Mouse (Mus musculus) CH12.LX (cell line): Measurements from ENCODE around the gene Rabgap1l. TPM values are rescaled to one million over a fixed set of nuclear protein-coding genes. Genes with fewer than 3 reads are reported as not detected.

Source experiments
- DNase-seq: peaks from one replicate; pipeline ENCODE4 v3.0.0-alpha.2; 2013; ENCODE audit errors: extremely low read depth
- H3K27ac ChIP-seq: 2 replicates; pipeline ENCODE4 v1.5.1; 2012; ENCODE audit warnings: low read depth, mild to moderate bottlenecking, control low read depth, moderate library complexity; ENCODE audit not compliant: insufficient read depth
- H3K27me3 ChIP-seq: replicated peaks from 2 replicates; pipeline ENCODE3; 2012; ENCODE audit warnings: inconsistent platforms
- H3K36me3 ChIP-seq, 2 experiments: replicated peaks in 1 of 2; 2 replicates each; pipeline versions ENCODE3 to v1.6.1; 2012; ENCODE audit warnings: inconsistent platforms in 1 of 2, low read length in 1 of 2, mild to moderate bottlenecking in 1 of 2, mixed read lengths in 1 of 2, moderate library complexity in 1 of 2; ENCODE audit not compliant: control insufficient read depth in 1 of 2, insufficient read depth in 1 of 2
- H3K4me1 ChIP-seq, 2 experiments: 2 replicates each; pipeline ENCODE4 v1.6.1; 2012; ENCODE audit warnings: inconsistent platforms in 1 of 2, moderate library complexity in 1 of 2; ENCODE audit not compliant: insufficient read depth in 2 of 2, control insufficient read depth in 1 of 2
- H3K4me2 ChIP-seq: 2 replicates; pipeline ENCODE4 v1.6.1; 2012; ENCODE audit warnings: low read depth, mild to moderate bottlenecking, control low read depth; ENCODE audit not compliant: poor library complexity, insufficient read depth, severe bottlenecking
- H3K4me3 ChIP-seq, 3 experiments: fragments of 150-350 bp in 1 of 3; sonication (generic) in 1 of 3; replicated peaks in 1 of 3; 2 replicates each; pipeline versions ENCODE3 to v1.5.1; 2011 to 2012; ENCODE audit warnings: low read depth in 2 of 3, low read length in 2 of 3, mild to moderate bottlenecking in 2 of 3, moderate library complexity in 2 of 3, control low read depth in 1 of 3, improper control_type of control experiment in 1 of 3, inconsistent platforms in 1 of 3, mixed read lengths in 1 of 3; ENCODE audit not compliant: poor library complexity in 1 of 3
- H3K79me2 ChIP-seq: replicated peaks from 2 replicates; pipeline ENCODE4 v1.6.1; 2012; ENCODE audit warnings: mild to moderate bottlenecking, moderate library complexity; ENCODE audit not compliant: control insufficient read depth, poor library complexity, insufficient read depth, severe bottlenecking; ENCODE audit errors: extremely low read depth
- H3K9ac ChIP-seq: 2 replicates; pipeline ENCODE4 v1.6.1; 2012; ENCODE audit warnings: low read depth, mild to moderate bottlenecking, control low read depth, moderate library complexity; ENCODE audit not compliant: insufficient read depth
- H3K9me3 ChIP-seq: replicated peaks from 2 replicates; pipeline ENCODE3; 2012; ENCODE audit warnings: low read length, inconsistent platforms, mixed read lengths
- BHLHE40 ChIP-seq: IDR thresholded peaks from 2 replicates; pipeline ENCODE4 v1.6.1; 2011; ENCODE audit warnings: mild to moderate bottlenecking, low read depth, low read length, improper control_type of control experiment
- CHD1 ChIP-seq: IDR thresholded peaks from 2 replicates; pipeline ENCODE4 v1.6.1; 2012; ENCODE audit warnings: low read depth, low read length, improper control_type of control experiment, inconsistent platforms
- CHD2 ChIP-seq: IDR thresholded peaks from 2 replicates; pipeline ENCODE4 v1.6.1; 2011; ENCODE audit warnings: low read length, improper control_type of control experiment
- CTCF ChIP-seq, 2 experiments: IDR thresholded peaks in 1 of 2; conservative IDR thresholded peaks in 1 of 2; 2 replicates each; pipeline ENCODE4 v1.5.1; 2011 to 2012; ENCODE audit warnings: low read depth in 2 of 2, low read length in 2 of 2, improper control_type of control experiment in 1 of 2, inconsistent platforms in 1 of 2, mild to moderate bottlenecking in 1 of 2, moderate library complexity in 1 of 2
- E2F4 ChIP-seq: IDR thresholded peaks from 2 replicates; pipeline ENCODE4 v1.6.1; 2011; ENCODE audit warnings: low read depth, low read length, improper control_type of control experiment; ENCODE audit not compliant: insufficient replicate concordance
- ELF1 ChIP-seq: IDR thresholded peaks from 2 replicates; pipeline ENCODE4 v1.6.1; 2014; ENCODE audit warnings: low read depth, mild to moderate bottlenecking, inconsistent platforms, low read length, improper control_type of control experiment
- ETS1 ChIP-seq: conservative IDR thresholded peaks from 2 replicates; pipeline ENCODE4 v1.6.1; 2012; ENCODE audit warnings: low read depth, mild to moderate bottlenecking, inconsistent platforms, low read length, improper control_type of control experiment, moderate library complexity
- GABPA ChIP-seq: IDR thresholded peaks from 2 replicates; pipeline ENCODE4 v1.6.1; 2012; ENCODE audit warnings: low read depth, low read length, improper control_type of control experiment, inconsistent platforms; ENCODE audit not compliant: insufficient replicate concordance
- IRF4 ChIP-seq: IDR thresholded peaks from 2 replicates; pipeline ENCODE4 v1.6.1; 2014; ENCODE audit warnings: low read depth, mild to moderate bottlenecking, inconsistent platforms, low read length, improper control_type of control experiment
- JUND ChIP-seq: conservative IDR thresholded peaks from 2 replicates; pipeline ENCODE4 v1.6.1; 2011; ENCODE audit warnings: low read depth, low read length, improper control_type of control experiment
- MAFK ChIP-seq: IDR thresholded peaks from 2 replicates; pipeline ENCODE4 v1.6.1; 2011; ENCODE audit warnings: low read length, improper control_type of control experiment; ENCODE audit not compliant: insufficient replicate concordance
- MAX ChIP-seq: IDR thresholded peaks from 2 replicates; pipeline ENCODE4 v1.6.1; 2011; ENCODE audit warnings: low read length, improper control_type of control experiment
- MAZ ChIP-seq: IDR thresholded peaks from 2 replicates; pipeline ENCODE4 v1.6.1; 2012; ENCODE audit warnings: low read depth, mild to moderate bottlenecking, inconsistent platforms, low read length, improper control_type of control experiment, moderate library complexity
- MEF2A ChIP-seq: IDR thresholded peaks from 2 replicates; pipeline ENCODE4 v1.6.1; 2014; ENCODE audit warnings: low read depth, mild to moderate bottlenecking, inconsistent platforms, low read length, improper control_type of control experiment, borderline replicate concordance
- MXI1 ChIP-seq: IDR thresholded peaks from 2 replicates; pipeline ENCODE4 v1.6.1; 2011; ENCODE audit warnings: mild to moderate bottlenecking, low read depth, low read length, improper control_type of control experiment
- MYC ChIP-seq: IDR thresholded peaks from 2 replicates; pipeline ENCODE4 v1.6.1; 2011; ENCODE audit warnings: low read depth, mild to moderate bottlenecking, improper control_type of control experiment, low read length
- NRF1 ChIP-seq: IDR thresholded peaks from 2 replicates; pipeline ENCODE4 v1.6.1; 2014; ENCODE audit warnings: low read depth, mild to moderate bottlenecking, inconsistent platforms, low read length, improper control_type of control experiment, moderate library complexity
- POLR2A ChIP-seq: IDR thresholded peaks from 2 replicates; pipeline ENCODE4 v1.6.1; 2011; ENCODE audit warnings: low read depth, mild to moderate bottlenecking, improper control_type of control experiment, low read length
- RAD21 ChIP-seq: IDR thresholded peaks from 2 replicates; pipeline ENCODE4 v1.6.1; 2011; ENCODE audit warnings: low read depth, mild to moderate bottlenecking, low read length, improper control_type of control experiment, moderate library complexity
- SIN3A ChIP-seq: IDR thresholded peaks from 2 replicates; pipeline ENCODE4 v1.6.1; 2012; ENCODE audit warnings: low read length, improper control_type of control experiment, inconsistent platforms
- SMC3 ChIP-seq: IDR thresholded peaks from 2 replicates; pipeline ENCODE4 v1.6.1; 2011; ENCODE audit warnings: low read depth, low read length, improper control_type of control experiment
- TCF12 ChIP-seq: IDR thresholded peaks from 2 replicates; pipeline ENCODE4 v1.6.1; 2014; ENCODE audit warnings: low read depth, mild to moderate bottlenecking, inconsistent platforms, low read length, improper control_type of control experiment
- USF1 ChIP-seq: IDR thresholded peaks from 2 replicates; pipeline ENCODE4 v1.6.1; 2014; ENCODE audit warnings: low read depth, mild to moderate bottlenecking, inconsistent platforms, low read length, improper control_type of control experiment
- ZC3H11A ChIP-seq: IDR thresholded peaks from 2 replicates; pipeline ENCODE4 v1.6.1; 2012; ENCODE audit warnings: low read depth, mild to moderate bottlenecking, inconsistent platforms, low read length, improper control_type of control experiment
- ZKSCAN1 ChIP-seq: IDR thresholded peaks from 2 replicates; pipeline ENCODE4 v1.6.1; 2012; ENCODE audit warnings: low read depth, inconsistent platforms, low read length, improper control_type of control experiment, borderline replicate concordance
- ZMIZ1 ChIP-seq: IDR thresholded peaks from 2 replicates; pipeline ENCODE4 v1.6.1; 2012; ENCODE audit warnings: low read depth, mild to moderate bottlenecking, inconsistent platforms, low read length, improper control_type of control experiment
- dilution Hi-C: fragments of 300-500 bp; cut with MboI; formaldehyde crosslinking; loops from 2 replicates; pipeline ENCODE4 v1.14.3; 2020; ENCODE audit warnings: low sequenced_read_pairs; ENCODE audit not compliant: extremely low pct_unique_long_range_greater_than_20kb, extremely low pct_ligation_motif_present
- in situ Hi-C: fragments of 300-500 bp; cut with MboI; formaldehyde crosslinking; loops from 3 replicates; pipeline ENCODE4 v1.14.3; 2019; ENCODE audit warnings: low sequenced_read_pairs, low pct_ligation_motif_present, low pct_unique_long_range_greater_than_20kb, mixed read lengths
- polyA plus RNA-seq: library from polyadenylated mRNA; unstranded; fragments of >175 nt; gene quantifications from 2 replicates; pipeline ENCODE4 v1.2.1, GENCODE M21; 2012; ENCODE audit warnings: low read depth; ENCODE audit not compliant: insufficient read length
- total RNA-seq, 2 experiments: library from RNA; depleted of rRNA; stranded (reverse); fragments of 300-350 nt in 1 of 2; fragments of >200 nt in 1 of 2; gene quantifications; 2 replicates each; pipeline ENCODE4 v1.2.3; 2012 to 2014

Gene Rabgap1l
- total and polyA plus RNA-seq, 3 experiments = 84.0 to 109 (median 85.6) TPM

DNA sequence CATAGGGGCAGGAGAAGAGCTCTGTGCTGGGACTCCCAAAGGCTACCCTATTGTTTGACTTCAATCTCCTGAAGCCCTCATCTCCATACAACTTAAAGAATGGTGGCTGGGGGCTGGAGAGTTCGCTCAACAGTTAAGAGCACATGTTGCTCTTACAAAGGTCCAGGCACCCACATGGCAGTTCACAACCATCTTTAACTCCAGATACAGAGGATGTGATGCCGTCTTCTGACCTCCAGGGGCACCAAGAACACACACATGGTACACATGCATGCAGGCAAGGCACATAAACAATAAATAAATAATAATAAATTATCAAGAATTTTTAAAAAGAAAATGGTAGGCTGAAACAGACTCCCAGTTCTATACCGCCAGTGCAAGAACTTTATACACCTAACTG, 3.1 kb downstream of the Rabgap1l start:
- no peak overlapping the region for H3K4me2 ChIP-seq
- peaks cover 61% of the 10 kb centered on the region for H3K79me2 ChIP-seq
- peaks cover 0 to 12% of the 10 kb centered on the region in 2 experiments for H3K36me3 ChIP-seq
- dilution Hi-C loops = no loop called here
- no peak overlapping the region for H3K27ac ChIP-seq
- H3K27me3 ChIP-seq = no peaks in the 10 kb centered on the region
- in situ Hi-C loops = no loop called here
- peaks cover 3 to 47% of the 10 kb centered on the region in 2 experiments; a peak in 3 of 4 replicates for H3K4me1 ChIP-seq
- H3K4me3 ChIP-seq = no peak overlapping the region
- no peak overlapping the region for H3K9ac ChIP-seq
- TF ChIP-seq ZKSCAN1 = no peak
- no peak for TF ChIP-seq RAD21
- no peak for TF ChIP-seq CHD2
- TF ChIP-seq CTCF (conservative IDR thresholded peaks at IDR 0.05 in 1 of 2, IDR thresholded peaks at IDR 0.05 in 1 of 2; ENCODE audit: low read depth in 2 of 2, low read length in 2 of 2) = peak in 1 of 2 experiments; percentile 28; a peak in 2 of 4 replicates
- no peaks in the 10 kb centered on the region for H3K9me3 ChIP-seq
- no peak for DNase-seq

DNA sequence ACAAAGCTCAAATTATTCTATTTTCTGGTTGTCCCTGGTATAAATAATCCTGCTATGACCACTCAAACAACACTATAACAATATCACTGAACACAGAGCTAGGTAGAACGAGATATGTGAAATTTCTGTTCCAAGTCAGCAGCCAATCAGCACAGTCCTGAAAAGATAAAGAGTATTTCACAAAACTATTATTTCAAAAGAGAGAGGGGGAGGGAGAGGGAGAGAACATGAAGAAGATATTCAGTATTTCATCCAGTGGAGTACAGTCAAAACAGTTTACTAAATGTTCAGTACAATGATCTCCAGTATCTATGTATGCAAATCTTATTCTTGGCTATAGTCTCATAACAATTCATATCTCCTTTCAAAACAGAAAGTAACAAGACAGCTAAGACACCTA, 5.1 kb downstream of the Rabgap1l start:
- in situ Hi-C loops (no loop called here), dilution Hi-C loops (no loop called here)
- H3K4me3 ChIP-seq = no peak overlapping the region
- DNase-seq = no peak
- peaks cover 8 to 51% of the 10 kb centered on the region in 2 experiments for H3K4me1 ChIP-seq
- peaks cover 0 to 19% of the 10 kb centered on the region in 2 experiments for H3K36me3 ChIP-seq
- no peaks in the 10 kb centered on the region for H3K27me3 ChIP-seq
- H3K9ac ChIP-seq = no peak overlapping the region
- peaks cover 73% of the 10 kb centered on the region for H3K79me2 ChIP-seq
- peak overlapping the region; percentile 44; the same call in 1 of the 2 replicates for H3K4me2 ChIP-seq
- no peak overlapping the region for H3K27ac ChIP-seq
- TF ChIP-seq ZC3H11A (no peak), ELF1 (no peak), SMC3 (no peak), IRF4 (no peak), RAD21 (no peak), MXI1 (no peak), MEF2A (no peak), POLR2A (no peak), NRF1 (no peak), USF1 (no peak)
- H3K9me3 ChIP-seq = no peaks in the 10 kb centered on the region

GRCm38 (mm10) chr1:160787164-160787563, 5.8 kb downstream of the Rabgap1l start:
- dilution Hi-C loops = no loop called here
- no peaks in the 10 kb centered on the region for H3K9me3 ChIP-seq
- H3K79me2 ChIP-seq = peaks cover 77% of the 10 kb centered on the region
- TF ChIP-seq CHD1 (no peak), NRF1 (no peak), MAZ (no peak), MYC (no peak), BHLHE40 (no peak), ETS1 (no peak), IRF4 (no peak), E2F4 (no peak), TCF12 (no peak), SIN3A (no peak), CTCF (conservative IDR thresholded peaks at IDR 0.05 in 1 of 2, IDR thresholded peaks at IDR 0.05 in 1 of 2; ENCODE audit: low read depth in 2 of 2, low read length in 2 of 2) (no peak), GABPA (no peak), ZKSCAN1 (no peak), MAFK (no peak), JUND (no peak), ZMIZ1 (no peak), MAX (no peak), POLR2A (no peak), USF1 (no peak)
- TF ChIP-seq, all 38 proteins: peak for 0
- peaks cover 3 to 22% of the 10 kb centered on the region in 2 experiments for H3K36me3 ChIP-seq
- H3K27ac ChIP-seq = no peak overlapping the region
- DNase-seq = no peak
- H3K27me3 ChIP-seq = no peaks in the 10 kb centered on the region
- in situ Hi-C loops = no loop called here
- H3K4me1 ChIP-seq = peaks cover 8 to 51% of the 10 kb centered on the region in 2 experiments
- H3K4me3 ChIP-seq = no peak overlapping the region
- no peak overlapping the region for H3K4me2 ChIP-seq
- no peak overlapping the region for H3K9ac ChIP-seq
